Mouse (Mus musculus): ENCODE measurements at regions not wholly inside any gene's neighbourhood (a gene's known extent, or its start where the extent isn't known, plus 50 kb on each side); places are given as distances from the start of the nearest gene placed in this dataset.

GRCm38 (mm10) chr10:107994836-107995585 lies 83.1 kb upstream of the Otogl start:
- TF ChIP-seq CHD2 (IDR thresholded peaks at IDR 0.05; ENCODE audit: low read depth, low read length), result no peak
- no peak for TF ChIP-seq ZC3H11A (IDR thresholded peaks at IDR 0.05; ENCODE audit: borderline replicate concordance, low read depth, low read length)
- no peak for TF ChIP-seq ZNF384 (IDR thresholded peaks at IDR 0.05; ENCODE audit: low read depth, low read length)
- no peak for TF ChIP-seq HCFC1 (IDR thresholded peaks at IDR 0.05; ENCODE audit: borderline replicate concordance, insufficient read depth, low read length)
- no peak for TF ChIP-seq MAFK (IDR thresholded peaks at IDR 0.05; ENCODE audit: insufficient read depth, low read depth, low read length)
- in situ Hi-C loops (cut with MboI; ENCODE audit: low sequenced_read_pairs in 2 of 2, unreplicated experiment in 2 of 2), result no loop called here
- Histone ChIP-seq H3K9ac (ENCODE audit: insufficient read depth, low read depth, low read length, poor library complexity, severe bottlenecking) (no peak overlapping the region), H3K4me1 (ENCODE audit: control insufficient read depth in 2 of 2, insufficient read depth in 2 of 2, low read length in 2 of 2, poor library complexity in 1 of 2) (no peaks in the 10 kb centered on the region), H3K9me3 (ENCODE audit: control insufficient read depth, insufficient read depth, low read depth, low read length) (no peaks in the 10 kb centered on the region), H3K4me3 (ENCODE audit: insufficient read depth in 1 of 2, low read depth in 1 of 2, low read length in 2 of 2, poor library complexity in 1 of 2, severe bottlenecking in 1 of 2) (no peak overlapping the region), H3K36me3 (ENCODE audit: control insufficient read depth, insufficient read depth, low read length, poor library complexity, severe bottlenecking) (no peaks in the 10 kb centered on the region), H3K27ac (ENCODE audit: insufficient read depth, low read depth, low read length, poor library complexity, severe bottlenecking) (no peak overlapping the region)
- no peak for DNase-seq (ENCODE audit: low read depth, low spot score)

DNA sequence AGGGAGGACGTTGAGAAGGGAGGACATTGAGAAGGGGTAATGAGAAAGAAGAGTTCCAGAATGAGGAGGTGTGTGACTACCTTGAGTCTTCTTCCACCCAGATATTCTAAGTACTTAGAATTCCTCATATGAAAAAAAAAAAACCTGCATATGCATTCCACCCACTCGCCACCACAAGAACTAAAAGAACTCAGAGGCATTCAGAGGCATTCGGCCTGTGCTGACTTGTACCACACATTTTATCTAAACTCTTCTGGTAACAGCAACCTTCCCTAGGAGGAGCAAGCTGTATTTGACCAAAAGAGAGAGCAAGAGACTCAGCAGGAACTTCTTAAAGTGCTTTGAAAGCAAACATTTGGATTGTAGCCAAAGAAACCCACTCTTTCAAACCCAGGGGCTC lies 80.7 kb upstream of the Otogl start:
- DNase-seq (ENCODE audit: low read depth, low spot score), result no peak
- no peaks in the 10 kb centered on the region for H3K36me3 ChIP-seq (ENCODE audit: control insufficient read depth, insufficient read depth, low read length, poor library complexity, severe bottlenecking)
- H3K4me3 ChIP-seq (ENCODE audit: insufficient read depth in 1 of 2, low read depth in 1 of 2, low read length in 2 of 2, poor library complexity in 1 of 2, severe bottlenecking in 1 of 2), result no peak overlapping the region
- no peak overlapping the region for H3K27ac ChIP-seq (ENCODE audit: insufficient read depth, low read depth, low read length, poor library complexity, severe bottlenecking)
- no peak for TF ChIP-seq ZNF384 (IDR thresholded peaks at IDR 0.05; ENCODE audit: low read depth, low read length)
- TF ChIP-seq MAFK (IDR thresholded peaks at IDR 0.05; ENCODE audit: insufficient read depth, low read depth, low read length), result no peak
- no peak for TF ChIP-seq CHD2 (IDR thresholded peaks at IDR 0.05; ENCODE audit: low read depth, low read length)
- no peak for TF ChIP-seq ZC3H11A (IDR thresholded peaks at IDR 0.05; ENCODE audit: borderline replicate concordance, low read depth, low read length)
- no peak for TF ChIP-seq HCFC1 (IDR thresholded peaks at IDR 0.05; ENCODE audit: borderline replicate concordance, insufficient read depth, low read length)
- no peak overlapping the region for H3K9ac ChIP-seq (ENCODE audit: insufficient read depth, low read depth, low read length, poor library complexity, severe bottlenecking)
- in situ Hi-C loops (cut with MboI; ENCODE audit: low sequenced_read_pairs in 2 of 2, unreplicated experiment in 2 of 2), result no loop called here
- no peaks in the 10 kb centered on the region for H3K9me3 ChIP-seq (ENCODE audit: control insufficient read depth, insufficient read depth, low read depth, low read length)
- no peaks in the 10 kb centered on the region for H3K4me1 ChIP-seq (ENCODE audit: control insufficient read depth in 2 of 2, insufficient read depth in 2 of 2, low read length in 2 of 2, poor library complexity in 1 of 2)

DNA sequence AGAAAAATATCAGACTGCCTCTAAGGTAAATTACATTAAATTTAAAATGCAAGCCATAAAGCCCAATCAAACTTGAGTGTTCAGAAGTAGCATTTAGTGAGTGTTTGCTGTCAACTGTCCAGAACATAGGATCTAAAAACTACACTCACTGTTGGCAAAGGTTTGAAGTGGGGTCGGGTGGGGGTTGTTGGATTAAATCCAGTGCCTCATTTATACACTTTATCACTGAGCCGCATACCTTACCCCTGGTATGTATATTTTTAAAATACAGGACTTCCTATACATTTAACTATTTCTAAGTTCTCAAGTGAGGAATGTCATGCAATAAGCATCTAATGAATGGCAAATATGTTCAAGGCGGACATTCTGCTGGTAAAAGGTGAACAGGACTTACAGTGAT lies 78.6 kb upstream of the Otogl start:
- in situ Hi-C loops (cut with MboI; ENCODE audit: low sequenced_read_pairs in 2 of 2, unreplicated experiment in 2 of 2), result no loop called here
- no peak for DNase-seq (ENCODE audit: low read depth, low spot score)

GRCm38 (mm10) chr10:107989913-107990312 lies 78.0 kb upstream of the Otogl start:
- H3K27ac ChIP-seq (ENCODE audit: insufficient read depth, low read depth, low read length, poor library complexity, severe bottlenecking), result no peak overlapping the region
- no peaks in the 10 kb centered on the region for H3K4me1 ChIP-seq (ENCODE audit: control insufficient read depth in 2 of 2, insufficient read depth in 2 of 2, low read length in 2 of 2, poor library complexity in 1 of 2)
- no peak overlapping the region for H3K4me3 ChIP-seq (ENCODE audit: insufficient read depth in 1 of 2, low read depth in 1 of 2, low read length in 2 of 2, poor library complexity in 1 of 2, severe bottlenecking in 1 of 2)
- H3K9ac ChIP-seq (ENCODE audit: insufficient read depth, low read depth, low read length, poor library complexity, severe bottlenecking), result no peak overlapping the region
- H3K36me3 ChIP-seq (ENCODE audit: control insufficient read depth, insufficient read depth, low read length, poor library complexity, severe bottlenecking), result no peaks in the 10 kb centered on the region
- in situ Hi-C loops (cut with MboI; ENCODE audit: low sequenced_read_pairs in 2 of 2, unreplicated experiment in 2 of 2), result no loop called here
- no peak for DNase-seq (ENCODE audit: low read depth, low spot score)
- H3K9me3 ChIP-seq (ENCODE audit: control insufficient read depth, insufficient read depth, low read depth, low read length), result no peaks in the 10 kb centered on the region
- TF ChIP-seq HCFC1 (IDR thresholded peaks at IDR 0.05; ENCODE audit: borderline replicate concordance, insufficient read depth, low read length) (no peak), ZNF384 (IDR thresholded peaks at IDR 0.05; ENCODE audit: low read depth, low read length) (no peak), ZC3H11A (IDR thresholded peaks at IDR 0.05; ENCODE audit: borderline replicate concordance, low read depth, low read length) (no peak)

More for the DNA sequence above, 78.6 kb upstream of the Otogl start:
- Histone ChIP-seq H3K36me3 (ENCODE audit: control insufficient read depth, insufficient read depth, low read length, poor library complexity, severe bottlenecking) (no peaks in the 10 kb centered on the region), H3K9me3 (ENCODE audit: control insufficient read depth, insufficient read depth, low read depth, low read length) (no peaks in the 10 kb centered on the region), H3K4me1 (ENCODE audit: control insufficient read depth in 2 of 2, insufficient read depth in 2 of 2, low read length in 2 of 2, poor library complexity in 1 of 2) (no peaks in the 10 kb centered on the region), H3K27ac (ENCODE audit: insufficient read depth, low read depth, low read length, poor library complexity, severe bottlenecking) (no peak overlapping the region), H3K4me3 (ENCODE audit: insufficient read depth in 1 of 2, low read depth in 1 of 2, low read length in 2 of 2, poor library complexity in 1 of 2, severe bottlenecking in 1 of 2) (no peak overlapping the region), H3K9ac (ENCODE audit: insufficient read depth, low read depth, low read length, poor library complexity, severe bottlenecking) (no peak overlapping the region)
- no peak for TF ChIP-seq ZC3H11A (IDR thresholded peaks at IDR 0.05; ENCODE audit: borderline replicate concordance, low read depth, low read length)
- TF ChIP-seq MAFK (IDR thresholded peaks at IDR 0.05; ENCODE audit: insufficient read depth, low read depth, low read length), result no peak
- TF ChIP-seq HCFC1 (IDR thresholded peaks at IDR 0.05; ENCODE audit: borderline replicate concordance, insufficient read depth, low read length), result no peak
- TF ChIP-seq ZNF384 (IDR thresholded peaks at IDR 0.05; ENCODE audit: low read depth, low read length), result no peak
- TF ChIP-seq CHD2 (IDR thresholded peaks at IDR 0.05; ENCODE audit: low read depth, low read length), result no peak

All from ES-E14 (cell line).